Mouse (Mus musculus) Patski (cell line): ENCODE results near the gene Hnrnpa1. TPM values are rescaled to one million over a fixed set of nuclear protein-coding genes. Genes with fewer than 3 reads are reported as not detected.
"Not testable (repeated sequence)": the region's sequence is repeated elsewhere in the genome, so short reads cannot be mapped to it uniquely, and the experiment has no call there.

Experiments
- ATAC-seq: fragments of 100-300 bp; one replicate; pipeline ENCODE4 v1.8.0; 2021
- CTCF ChIA-PET: fragments of 350-600 bp; sonication (Branson Sonifier 250); formaldehyde crosslinking; loops from one replicate; lab custom pipeline; 2022; ENCODE audit warnings: inconsistent platforms; lab: Charles Lee
- POLR2A ChIA-PET: fragments of 350-600 bp; sonication (Branson Sonifier 250); formaldehyde crosslinking; loops from one replicate; lab custom pipeline; 2022; ENCODE audit warnings: antibody characterized with exemption, inconsistent platforms; lab: Charles Lee
- DNase-seq: peaks from one replicate; pipeline ENCODE4 v3.0.0-alpha.2; 2011; ENCODE audit warnings: low read depth, low spot score
- H3K27me3 ChIP-seq: fragments of 371-371 bp; one replicate; pipeline ENCODE4 v1.5.1; 2021
- CTCF ChIP-seq: fragments of 100-300 bp; IDR thresholded peaks from one replicate; pipeline ENCODE4 v1.5.1; 2021
- in situ Hi-C: fragments of 300-500 bp; cut with MboI; formaldehyde crosslinking; loops from 3 replicates; pipeline ENCODE4 v1.11.1; 2018; ENCODE audit warnings: low pct_unique_long_range_greater_than_20kb, mixed read lengths
- polyA plus RNA-seq: library from polyadenylated mRNA; unstranded; gene quantifications from one replicate; pipeline ENCODE4 v1.2.3, GENCODE M21; 2021

Hnrnpa1 gene
- polyA plus RNA-seq, 1 experiment from 2014 or later, result 667 TPM

DNA sequence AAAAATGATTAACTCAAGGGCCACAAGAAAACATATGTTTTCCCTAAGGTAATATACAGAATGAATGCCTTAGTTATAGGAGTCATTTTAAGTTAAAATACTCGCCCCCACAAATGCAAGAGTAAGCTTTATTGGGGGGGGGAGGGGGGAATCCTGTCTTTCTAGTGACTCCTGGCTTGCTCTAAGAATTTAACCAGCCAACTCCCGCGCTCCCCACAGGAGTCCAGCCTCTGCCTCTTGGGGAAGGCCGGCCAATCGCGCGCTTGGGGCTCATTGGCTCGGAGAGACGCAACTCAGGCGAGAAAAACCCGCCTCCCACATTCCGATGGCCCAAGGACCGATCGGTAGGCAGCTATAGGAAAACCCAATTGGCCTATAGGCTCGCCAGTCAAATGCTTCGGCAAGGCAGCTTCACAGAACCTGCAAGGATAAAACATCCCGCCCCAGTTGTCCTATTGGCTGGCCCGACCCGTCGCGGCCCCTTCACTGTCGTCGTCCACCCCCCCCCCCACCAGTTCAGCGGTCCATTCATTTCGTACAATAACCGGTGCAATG lies 1.0 kb upstream of the Hnrnpa1 start:
- ChIA-PET POLR2A (interaction anchor here (1.1 to 1.5 kb wide), 3 partner anchors 8 to 84 kb away, joined by 3 to 6 read pairs (median 5); no protein-coding TSS in a partner anchor), CTCF (interaction anchor here (2.1 kb wide), 1 partner anchor 273 kb away, joined by 5 read pairs; the partner anchor contains the start of gene Hoxc10)
- TF ChIP-seq CTCF, result no peak
- peak; percentile 88 for DNase-seq
- ATAC-seq, result peak; percentile 91
- no peaks in the 10 kb centered on the region for H3K27me3 ChIP-seq
- in situ Hi-C loops, result no loop called here

DNA sequence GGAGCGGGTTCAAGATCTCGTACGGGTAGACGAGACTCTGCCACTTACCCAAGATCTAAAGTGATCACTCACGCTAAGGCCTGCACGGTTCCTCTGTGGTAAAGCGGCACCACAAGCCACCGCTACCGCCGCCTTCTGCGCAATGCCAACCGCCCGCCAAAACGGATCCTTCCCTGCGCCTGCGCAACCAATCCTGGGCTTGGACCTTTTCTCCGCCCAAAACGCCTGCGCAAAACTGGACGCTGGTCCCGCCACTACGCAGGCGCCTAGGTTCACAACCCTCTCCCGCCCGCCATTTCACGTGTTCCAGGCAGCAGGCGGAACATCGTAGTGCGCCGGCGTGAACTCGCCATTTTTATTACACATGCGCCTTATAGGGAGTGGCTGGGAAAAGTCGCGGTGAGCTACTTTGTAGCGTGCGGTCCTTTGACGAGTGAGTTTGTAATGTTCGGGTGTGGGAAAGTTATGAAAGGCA lies 510 bp upstream of the Hnrnpa1 start, which contains the start of gene Cbx5:
TSS of gene Cbx5 (minus strand) at position 132 of the 475 bp plus-strand sequence.
- in situ Hi-C loops, result no loop called here
- no peak for TF ChIP-seq CTCF
- ChIA-PET CTCF (interaction anchor here (2.1 kb wide), 1 partner anchor 273 kb away, joined by 5 read pairs; the partner anchor contains the start of gene Hoxc10), POLR2A (interaction anchor here (0.6 to 1.5 kb wide), 5 partner anchors 9 to 698 kb away, joined by 3 to 8 read pairs (median 6); no protein-coding TSS in a partner anchor)
- ATAC-seq (peak; percentile 61), DNase-seq (peak; percentile 91)
- H3K27me3 ChIP-seq, result no peaks in the 10 kb centered on the region

DNA sequence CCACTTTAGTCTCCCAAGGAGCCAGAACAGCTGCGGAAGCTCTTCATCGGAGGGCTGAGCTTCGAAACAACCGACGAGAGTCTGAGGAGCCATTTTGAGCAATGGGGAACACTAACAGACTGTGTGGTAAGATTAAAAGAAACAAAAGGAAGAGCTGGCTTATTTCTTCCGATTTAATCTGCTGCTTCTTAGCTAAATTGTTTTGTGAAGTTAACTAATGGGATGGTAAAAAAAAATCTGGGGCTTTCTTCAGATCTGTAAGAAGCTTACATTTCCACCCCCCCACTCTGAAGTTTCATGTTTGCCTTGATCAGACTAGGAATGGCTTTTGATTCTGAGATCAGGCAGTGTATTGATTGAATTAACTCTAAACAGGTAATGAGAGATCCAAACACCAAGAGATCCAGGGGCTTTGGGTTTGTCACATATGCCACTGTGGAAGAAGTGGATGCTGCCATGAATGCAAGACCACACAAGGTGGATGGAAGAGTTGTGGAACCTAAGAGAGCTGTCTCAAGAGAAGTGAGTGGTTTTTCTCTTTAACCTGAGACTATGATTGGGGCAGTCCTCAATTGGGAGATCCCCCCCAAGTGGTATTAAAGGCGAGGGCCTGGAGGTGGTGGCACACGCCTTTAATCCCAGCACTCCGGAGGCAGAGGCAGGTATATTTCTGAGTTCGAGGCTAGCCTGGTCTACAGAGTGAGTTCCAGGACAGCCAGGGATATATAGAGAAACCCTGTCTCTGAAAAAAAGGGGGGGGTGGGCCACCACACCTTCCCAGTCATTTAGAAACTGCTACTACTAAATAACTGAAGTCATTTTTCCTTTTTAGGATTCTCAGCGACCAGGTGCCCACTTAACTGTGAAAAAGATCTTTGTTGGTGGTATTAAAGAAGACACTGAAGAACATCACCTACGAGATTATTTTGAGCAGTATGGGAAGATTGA lies 1.1 kb downstream of the Hnrnpa1 start:
- H3K27me3 ChIP-seq, in situ Hi-C loops, POLR2A ChIA-PET, ATAC-seq, DNase-seq: not testable (repeated sequence)
- CTCF ChIA-PET, result interaction anchor here (0.9 to 1.1 kb wide), 4 partner anchors 9 to 47 kb away, joined by 3 to 4 read pairs (median 3); no protein-coding TSS in a partner anchor

DNA sequence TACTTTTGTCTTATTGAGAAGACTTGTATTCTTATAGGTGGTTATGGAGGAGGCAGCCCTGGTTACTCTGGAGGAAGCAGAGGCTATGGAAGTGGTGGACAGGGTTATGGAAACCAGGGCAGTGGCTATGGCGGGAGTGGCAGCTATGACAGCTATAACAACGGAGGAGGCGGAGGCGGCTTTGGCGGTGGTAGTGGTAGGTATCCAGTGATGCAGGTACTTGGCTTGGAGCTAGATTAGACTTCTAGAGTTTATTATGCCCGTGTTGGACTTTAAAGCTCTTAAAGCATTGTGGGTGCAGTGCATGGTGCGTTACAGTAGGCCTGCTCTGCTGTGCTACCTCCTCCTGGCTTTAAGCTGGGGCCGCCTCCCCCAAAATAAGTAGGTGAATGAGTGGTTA lies 2.7 kb downstream of the Hnrnpa1 start:
- DNase-seq (no peak), ATAC-seq (no peak)
- TF ChIP-seq CTCF, result no peak
- in situ Hi-C loops, result no loop called here
- ChIA-PET CTCF (interaction anchor here (1.1 to 1.3 kb wide), 2 partner anchors 8 to 19 kb away, joined by 3 to 4 read pairs; no protein-coding TSS in a partner anchor), POLR2A (interaction anchor here (0.6 to 1.0 kb wide), 2 partner anchors 28 to 37 kb away, joined by 4 to 5 read pairs; no protein-coding TSS in a partner anchor)
- H3K27me3 ChIP-seq, result no peaks in the 10 kb centered on the region

DNA sequence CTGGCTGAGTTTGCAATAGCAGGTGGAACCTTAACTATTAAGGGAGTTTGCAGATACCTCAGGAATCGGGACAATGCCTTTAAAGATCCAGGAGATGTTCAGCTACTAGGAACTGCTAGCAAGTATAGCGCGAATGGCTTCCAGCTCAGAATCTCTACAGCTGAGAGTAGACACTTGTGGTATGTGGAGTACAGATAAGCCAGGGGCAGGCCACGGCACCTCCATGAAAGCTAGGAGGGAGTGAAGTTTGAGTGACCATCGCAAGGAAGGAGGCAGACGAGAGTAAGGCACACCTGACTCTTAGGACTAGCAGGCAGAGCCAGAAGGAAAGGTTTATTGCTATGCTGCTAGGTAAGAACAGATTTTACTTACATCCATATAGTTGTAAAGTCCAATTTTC lies 5.4 kb downstream of the Hnrnpa1 start:
- no peak for ATAC-seq
- no peak for DNase-seq
- in situ Hi-C loops, result no loop called here
- H3K27me3 ChIP-seq, result no peaks in the 10 kb centered on the region
- TF ChIP-seq CTCF, result no peak
- ChIA-PET CTCF (interaction anchor here (0.9 kb wide), 1 partner anchor 61 kb away, joined by 3 read pairs; no protein-coding TSS in a partner anchor), POLR2A (no interaction called here)

DNA sequence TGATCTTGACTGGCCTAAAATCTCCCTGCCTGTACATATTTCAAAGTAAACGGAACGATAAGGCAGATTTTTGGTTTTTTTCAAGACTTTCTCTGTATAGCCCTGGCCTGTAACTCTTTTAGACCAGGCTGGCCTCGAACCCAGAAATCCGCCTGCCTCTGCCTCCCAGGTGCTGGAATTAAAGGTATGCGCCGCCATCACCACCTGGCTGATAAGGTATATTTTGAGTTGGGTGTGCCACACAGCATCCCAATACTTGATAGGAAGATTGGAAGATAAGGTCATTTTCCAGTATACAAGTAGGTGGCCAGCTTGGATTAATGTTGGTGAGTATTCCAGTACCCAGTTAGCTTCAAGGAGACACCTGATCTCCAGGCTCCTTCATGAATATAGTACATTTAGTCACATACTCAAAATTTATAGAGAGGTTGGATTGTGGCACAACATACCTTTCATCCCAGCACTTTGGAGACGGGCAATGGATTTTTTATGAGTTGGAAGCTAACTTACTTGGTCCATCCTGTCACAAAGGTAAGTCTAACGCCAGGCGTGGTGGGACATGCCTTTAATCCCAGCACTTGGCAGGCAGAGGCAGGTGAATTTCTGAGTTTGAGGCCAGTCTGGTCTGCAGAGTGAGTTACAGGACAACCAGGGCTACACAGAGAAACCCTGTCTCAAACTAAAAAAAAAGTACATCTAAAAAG lies 7.0 kb downstream of the Hnrnpa1 start:
- ChIA-PET POLR2A (interaction anchor here (0.6 to 0.7 kb wide), 2 partner anchors 59 to 627 kb away, joined by 3 read pairs; no protein-coding TSS in a partner anchor), CTCF (interaction anchor here (1.3 to 3.4 kb wide), 7 partner anchors 14 to 77 kb away, joined by 3 to 16 read pairs (median 4); partner anchors contain the start of gene Gpr84)
- TF ChIP-seq CTCF, result no peak
- H3K27me3 ChIP-seq, result no peaks in the 10 kb centered on the region
- no peak for ATAC-seq
- no peak for DNase-seq
- in situ Hi-C loops, result no loop called here

DNA sequence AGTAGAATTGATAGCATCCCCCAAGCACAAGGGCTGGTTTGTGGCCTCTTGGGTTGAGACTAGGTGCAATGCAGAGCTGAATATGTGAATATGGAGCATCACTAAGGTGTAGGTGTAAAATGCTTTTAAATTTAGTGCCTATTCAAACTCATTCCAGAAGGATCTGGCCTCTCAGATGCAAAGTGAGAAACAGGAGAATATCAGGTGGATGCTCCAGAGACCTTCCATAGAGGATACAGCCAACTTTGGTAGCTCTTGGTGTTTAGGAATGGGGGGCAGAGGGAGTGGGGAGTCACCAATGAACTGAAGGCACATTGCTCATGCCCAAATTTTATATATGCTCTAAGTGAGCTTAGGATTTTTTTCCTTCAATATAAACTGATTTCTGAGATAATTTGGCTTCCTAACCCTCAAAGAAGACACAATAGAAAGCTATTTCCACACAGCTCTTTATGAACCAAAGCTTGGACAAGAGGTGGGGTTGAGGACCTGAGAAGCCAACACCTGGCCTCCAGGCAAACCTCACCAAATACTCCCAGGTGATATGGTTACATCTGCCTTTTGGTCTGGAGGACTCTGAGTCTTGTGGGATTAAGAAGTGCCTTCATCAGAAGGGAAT lies 7.7 kb downstream of the Hnrnpa1 start:
- no peak for TF ChIP-seq CTCF
- CTCF ChIA-PET, result interaction anchor here (1.0 to 3.4 kb wide), 7 partner anchors 15 to 76 kb away, joined by 3 to 16 read pairs (median 3); partner anchors contain the start of gene Gpr84
- POLR2A ChIA-PET, result no interaction called here
- DNase-seq (no peak), ATAC-seq (no peak)
- in situ Hi-C loops, result no loop called here
- no peaks in the 10 kb centered on the region for H3K27me3 ChIP-seq

DNA sequence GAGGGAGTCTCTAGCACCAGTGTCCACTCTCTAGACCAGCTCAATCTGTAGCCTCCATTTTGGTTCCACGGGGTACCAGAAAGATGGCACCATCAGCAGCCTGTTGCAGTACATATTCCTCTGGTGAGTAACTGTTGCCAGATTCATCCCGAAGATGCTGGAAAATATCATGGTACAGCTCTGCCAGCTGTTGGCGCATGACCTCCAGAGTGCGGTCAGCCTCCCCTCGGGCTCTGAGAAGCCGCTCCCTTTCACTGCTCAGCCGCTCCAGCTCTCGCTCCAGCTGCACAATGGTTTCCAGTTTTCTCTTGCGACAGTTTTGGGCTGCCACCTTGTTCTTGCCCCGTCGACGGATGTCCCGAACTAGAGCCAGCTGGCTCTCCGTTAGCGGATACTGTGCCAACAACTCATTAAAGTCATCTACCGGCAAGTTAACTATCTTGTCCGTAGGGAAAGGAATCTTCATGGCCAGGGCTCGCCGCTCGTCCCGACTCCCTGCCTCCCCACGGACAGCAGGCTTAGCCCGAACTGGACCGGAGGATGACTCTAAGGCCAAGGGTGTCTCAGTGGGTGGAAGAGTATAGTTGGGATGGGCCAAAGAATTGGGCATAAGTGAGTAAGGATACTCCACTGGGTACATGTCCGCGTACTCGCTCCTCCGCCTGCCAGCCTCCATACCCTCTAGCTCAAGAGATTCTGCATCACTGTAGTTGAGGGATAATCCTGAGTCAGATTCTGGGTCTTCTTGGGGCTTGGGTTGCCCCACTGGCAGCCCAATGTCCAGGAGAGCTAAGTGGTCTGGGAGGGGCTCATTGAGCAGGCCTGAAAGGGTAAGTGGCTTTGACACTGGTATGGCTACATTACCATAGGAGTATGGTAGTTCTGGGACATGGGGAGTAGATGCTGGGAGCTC lies 8.4 kb downstream of the Hnrnpa1 start:
- DNase-seq (no peak), ATAC-seq (no peak)
- ChIA-PET POLR2A (no interaction called here), CTCF (interaction anchor here (1.0 to 3.4 kb wide), 8 partner anchors 14 to 75 kb away, joined by 3 to 16 read pairs (median 3); partner anchors contain the start of gene Gpr84)
- in situ Hi-C loops, result no loop called here
- TF ChIP-seq CTCF, result no peak
- H3K27me3 ChIP-seq, result no peaks in the 10 kb centered on the region

DNA sequence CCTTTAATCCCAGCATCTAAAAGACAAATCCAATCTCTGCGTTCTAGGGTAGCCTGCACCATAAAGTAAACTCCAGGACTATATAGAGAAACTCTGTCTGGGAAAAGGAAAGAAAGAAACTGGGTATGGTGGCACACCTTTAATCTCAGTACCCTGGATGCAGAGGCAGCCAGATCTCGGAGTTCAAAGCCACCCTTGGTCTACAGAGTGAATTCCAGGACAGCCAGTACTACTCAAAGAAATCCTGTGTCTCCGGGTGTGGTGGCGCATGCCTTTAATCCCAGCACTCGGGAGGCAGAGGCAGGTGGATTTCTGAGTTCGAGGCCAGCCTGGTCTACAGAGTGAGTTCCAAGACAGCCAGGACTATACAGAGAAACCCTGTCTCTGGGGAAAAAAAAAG lies 9.3 kb downstream of the Hnrnpa1 start:
- H3K27me3 ChIP-seq, DNase-seq, ATAC-seq, POLR2A ChIA-PET, in situ Hi-C loops: not testable (repeated sequence)
- CTCF ChIA-PET, result interaction anchor here (1.3 to 3.4 kb wide), 3 partner anchors 11 to 57 kb away, joined by 3 to 16 read pairs (median 9); no protein-coding TSS in a partner anchor
